In the genomic region with DNA sequence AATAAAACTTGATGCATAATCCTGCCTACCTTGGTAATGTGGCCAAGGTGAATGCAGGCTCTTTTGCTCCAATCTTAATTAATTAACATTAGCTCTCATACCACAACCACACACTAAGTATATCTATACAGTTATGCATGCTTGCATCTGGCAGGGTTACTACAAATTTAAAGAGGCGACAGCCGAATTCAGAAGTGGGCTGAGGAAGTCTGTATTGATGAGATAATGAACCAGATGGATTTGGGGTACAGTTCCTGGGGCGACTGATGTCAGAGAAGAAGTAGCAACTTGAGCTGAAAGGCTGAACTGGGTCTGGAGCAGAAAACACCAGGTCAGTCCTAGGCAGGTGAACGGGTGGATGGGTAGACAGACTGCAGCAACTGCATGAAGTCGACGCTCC, we compare ENCODE assay signal across 1 mouse cellular context.
TF ChIP-seq lines count a peak whose summit lies in the region.

No protein-coding gene starts in this region.

TF ChIP-seq in MEL, 35 proteins besides CTCF, POLR2A, EP300 and RAD21 (continued from another document):
- TF ChIP-seq BHLHE40 (IDR thresholded peaks at IDR 0.05; ENCODE audit: borderline replicate concordance, low read depth, low read length) (no peak; the same call in 1 of the 2 replicates), ZKSCAN1 (IDR thresholded peaks at IDR 0.05; ENCODE audit: low read depth, low read length) (no peak), POLR2AphosphoS5 (IDR thresholded peaks at IDR 0.05; ENCODE audit: borderline replicate concordance, low read depth, low read length) (no peak), HCFC1 (IDR thresholded peaks at IDR 0.05; ENCODE audit: low read depth, low read length) (no peak), TAL1 (IDR thresholded peaks at IDR 0.05; ENCODE audit: low read length) (peak; percentile 75), ZNF384 (IDR thresholded peaks at IDR 0.05; ENCODE audit: low read depth, low read length) (no peak), TCF12 (IDR thresholded peaks at IDR 0.05; ENCODE audit: low read depth, low read length) (peak; percentile 84), MEF2A (IDR thresholded peaks at IDR 0.05; ENCODE audit: extremely low read depth, insufficient replicate concordance, low read depth, low read length, poor library complexity, severe bottlenecking) (no peak), SMC3 (IDR thresholded peaks at IDR 0.05; ENCODE audit: low read depth, low read length) (no peak)
